Mouse (Mus musculus): ENCODE measurements at regions not wholly inside any gene's neighbourhood (a gene's known extent, or its start where the extent isn't known, plus 50 kb on each side); places are given as distances from the start of the nearest gene placed in this dataset.

DNA sequence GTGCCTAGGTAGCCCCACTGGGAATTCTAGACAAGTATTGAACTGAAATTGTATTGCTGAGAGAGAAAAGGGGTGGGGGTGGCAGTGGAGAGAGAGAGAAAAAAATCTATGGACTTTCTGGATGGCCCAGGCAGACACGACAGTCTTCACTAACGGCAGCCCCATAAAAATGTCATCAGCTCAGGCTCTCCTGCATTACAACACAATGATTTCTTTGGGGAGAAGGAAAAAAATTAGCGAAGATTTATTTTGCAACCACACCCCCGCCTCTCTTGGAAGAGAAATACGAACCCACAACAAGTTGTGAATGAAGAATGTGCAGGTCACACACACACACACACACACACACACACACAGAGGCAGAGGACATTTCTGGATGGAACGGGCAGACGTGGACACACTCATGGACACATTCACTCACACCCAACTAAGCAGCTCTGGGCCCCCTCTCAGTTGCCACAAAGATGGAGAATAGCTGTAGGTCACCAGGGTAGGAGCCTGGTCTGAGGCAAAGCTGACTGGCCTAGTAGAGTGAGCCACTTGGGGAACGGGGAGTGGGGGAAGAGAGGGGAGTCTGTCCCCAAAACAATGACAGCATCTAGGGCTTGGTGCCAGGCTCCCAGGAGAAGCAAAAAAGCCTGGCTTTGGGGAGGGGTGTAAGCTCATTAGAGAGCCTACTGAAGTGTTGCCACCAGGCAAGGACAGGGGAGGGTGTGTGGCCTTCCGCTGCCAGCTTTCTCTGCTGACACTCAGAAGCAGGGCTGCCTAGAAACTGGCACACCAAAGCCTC, 201.0 kb downstream of the Sox9 start:
- no peak for DNase-seq (ENCODE audit: extremely low read depth)
- H3K36me3 ChIP-seq (replicated peaks in 1 of 2; ENCODE audit: control insufficient read depth in 1 of 2, insufficient read depth in 1 of 2, low read length in 1 of 2) = no peaks in the 10 kb centered on the region
- in situ Hi-C loops (cut with MboI; ENCODE audit: low pct_ligation_motif_present, low pct_unique_long_range_greater_than_20kb, low sequenced_read_pairs) = no loop called here

GRCm38 (mm10) chr11:112986029-112986573, 204.1 kb downstream of the Sox9 start:
- no peak overlapping the region for H3K9ac ChIP-seq (ENCODE audit: insufficient read depth, low read depth)
- no peak overlapping the region for H3K27ac ChIP-seq (ENCODE audit: insufficient read depth, low read depth)
- H3K27me3 ChIP-seq (replicated peaks) = no peaks in the 10 kb centered on the region
- H3K79me2 ChIP-seq (replicated peaks; ENCODE audit: control insufficient read depth, extremely low read depth, insufficient read depth, poor library complexity, severe bottlenecking) = no peaks in the 10 kb centered on the region
- H3K36me3 ChIP-seq (replicated peaks in 1 of 2; ENCODE audit: control insufficient read depth in 1 of 2, insufficient read depth in 1 of 2, low read length in 1 of 2) = no peaks in the 10 kb centered on the region
- H3K4me2 ChIP-seq (ENCODE audit: insufficient read depth, low read depth, poor library complexity, severe bottlenecking) = no peak overlapping the region
- no peak overlapping the region for H3K4me3 ChIP-seq (replicated peaks in 1 of 3; ENCODE audit: low read depth in 2 of 3, low read length in 2 of 3, poor library complexity in 1 of 3)
- peaks cover 0 to 52% of the 10 kb centered on the region in 2 experiments; a peak in 2 of 4 replicates for H3K4me1 ChIP-seq (ENCODE audit: control insufficient read depth in 1 of 2, insufficient read depth in 2 of 2)
- TF ChIP-seq RCOR1 (conservative IDR thresholded peaks at IDR 0.05; ENCODE audit: low read depth, low read length) (no peak), MAX (IDR thresholded peaks at IDR 0.05; ENCODE audit: low read length) (no peak), MAZ (IDR thresholded peaks at IDR 0.05; ENCODE audit: low read depth, low read length) (no peak), ZNF384 (IDR thresholded peaks at IDR 0.05; ENCODE audit: low read depth, low read length) (no peak), RAD21 (IDR thresholded peaks at IDR 0.05; ENCODE audit: low read depth, low read length) (no peak), E2F4 (IDR thresholded peaks at IDR 0.05; ENCODE audit: insufficient replicate concordance, low read depth, low read length) (no peak), POLR2A (IDR thresholded peaks at IDR 0.05; ENCODE audit: low read depth, low read length) (no peak), USF1 (IDR thresholded peaks at IDR 0.05; ENCODE audit: low read depth, low read length) (no peak), TCF12 (IDR thresholded peaks at IDR 0.05; ENCODE audit: low read depth, low read length) (no peak), UBTF (IDR thresholded peaks at IDR 0.05; ENCODE audit: low read depth, low read length) (no peak), TBP (conservative IDR thresholded peaks at IDR 0.05; ENCODE audit: low read depth, low read length) (no peak)
- DNase-seq (ENCODE audit: extremely low read depth) = no peak
- dilution Hi-C loops (cut with MboI; ENCODE audit: extremely low pct_ligation_motif_present, extremely low pct_unique_long_range_greater_than_20kb, low sequenced_read_pairs) (no loop called here), in situ Hi-C loops (cut with MboI; ENCODE audit: low pct_ligation_motif_present, low pct_unique_long_range_greater_than_20kb, low sequenced_read_pairs) (no loop called here)
- no peaks in the 10 kb centered on the region for H3K9me3 ChIP-seq (replicated peaks; ENCODE audit: low read length)

More for the DNA sequence above, 201.0 kb downstream of the Sox9 start:
- Histone ChIP-seq H3K9ac (ENCODE audit: insufficient read depth, low read depth) (no peak overlapping the region), H3K27me3 (replicated peaks) (no peaks in the 10 kb centered on the region), H3K4me2 (ENCODE audit: insufficient read depth, low read depth, poor library complexity, severe bottlenecking) (no peak overlapping the region), H3K27ac (ENCODE audit: insufficient read depth, low read depth) (no peak overlapping the region), H3K4me3 (replicated peaks in 1 of 3; ENCODE audit: low read depth in 2 of 3, low read length in 2 of 3, poor library complexity in 1 of 3) (no peak overlapping the region), H3K79me2 (replicated peaks; ENCODE audit: control insufficient read depth, extremely low read depth, insufficient read depth, poor library complexity, severe bottlenecking) (no peaks in the 10 kb centered on the region), H3K9me3 (replicated peaks; ENCODE audit: low read length) (no peaks in the 10 kb centered on the region), H3K4me1 (ENCODE audit: control insufficient read depth in 1 of 2, insufficient read depth in 2 of 2) (peaks cover 0 to 21% of the 10 kb centered on the region in 2 experiments; a peak in 2 of 4 replicates)
- TF ChIP-seq SIN3A (IDR thresholded peaks at IDR 0.05; ENCODE audit: low read length) = no peak
- no peak for TF ChIP-seq IRF4 (IDR thresholded peaks at IDR 0.05; ENCODE audit: low read depth, low read length)
- TF ChIP-seq JUN (IDR thresholded peaks at IDR 0.05; ENCODE audit: insufficient read depth, low read depth, low read length) = no peak
- no peak for TF ChIP-seq SMC3 (IDR thresholded peaks at IDR 0.05; ENCODE audit: low read depth, low read length)
- no peak for TF ChIP-seq RAD21 (IDR thresholded peaks at IDR 0.05; ENCODE audit: low read depth, low read length)
- no peak for TF ChIP-seq MEF2A (IDR thresholded peaks at IDR 0.05; ENCODE audit: borderline replicate concordance, low read depth, low read length)
- no peak for TF ChIP-seq CHD1 (IDR thresholded peaks at IDR 0.05; ENCODE audit: low read depth, low read length)
- no peak for TF ChIP-seq ELF1 (IDR thresholded peaks at IDR 0.05; ENCODE audit: low read depth, low read length)
- TF ChIP-seq USF2 (conservative IDR thresholded peaks at IDR 0.05; ENCODE audit: low read depth, low read length) = no peak
- TF ChIP-seq CHD2 (IDR thresholded peaks at IDR 0.05; ENCODE audit: low read length) = no peak
- no peak for TF ChIP-seq ZMIZ1 (IDR thresholded peaks at IDR 0.05; ENCODE audit: low read depth, low read length)
- no peak for TF ChIP-seq KAT2A (IDR thresholded peaks at IDR 0.05; ENCODE audit: insufficient replicate concordance, low read length)
- no peak for TF ChIP-seq ZC3H11A (IDR thresholded peaks at IDR 0.05; ENCODE audit: low read depth, low read length)
- no peak for TF ChIP-seq NRF1 (IDR thresholded peaks at IDR 0.05; ENCODE audit: low read depth, low read length)
- TF ChIP-seq HCFC1 (IDR thresholded peaks at IDR 0.05; ENCODE audit: low read depth, low read length) = no peak
- no peak for TF ChIP-seq POLR2A (IDR thresholded peaks at IDR 0.05; ENCODE audit: low read depth, low read length)
- TF ChIP-seq UBTF (IDR thresholded peaks at IDR 0.05; ENCODE audit: low read depth, low read length) = no peak
- TF ChIP-seq PAX5 (IDR thresholded peaks at IDR 0.05; ENCODE audit: low read length) = no peak
- no peak for TF ChIP-seq ZNF384 (IDR thresholded peaks at IDR 0.05; ENCODE audit: low read depth, low read length)
- dilution Hi-C loops (cut with MboI; ENCODE audit: extremely low pct_ligation_motif_present, extremely low pct_unique_long_range_greater_than_20kb, low sequenced_read_pairs) = no loop called here
